Mouse (Mus musculus) heart, embryonic 10.5 days (tissue): ENCODE measurements around the gene Cnpy2. TPM values are rescaled to one million over a fixed set of nuclear protein-coding genes. Genes with fewer than 3 reads are reported as not detected.
"Not testable (repeated sequence)": the region's sequence is repeated elsewhere in the genome, so short reads cannot be mapped to it uniquely, and the experiment has no call there.

Experiments
- DNase-seq: peaks from one replicate; pipeline ENCODE4 v3.0.0-alpha.2; 2017; ENCODE audit warnings: low spot score
- H3K27ac ChIP-seq: fragments of 300-500 bp; sonication (generic); 2 replicates; pipeline ENCODE4 v1.5.1; 2016; ENCODE audit warnings: mild to moderate bottlenecking
- H3K27me3 ChIP-seq: fragments of 300-500 bp; sonication (generic); 2 replicates; pipeline ENCODE4 v1.6.1; 2016; ENCODE audit warnings: mild to moderate bottlenecking; ENCODE audit not compliant: poor library complexity, insufficient read depth, severe bottlenecking
- H3K36me3 ChIP-seq: fragments of 300-500 bp; sonication (generic); 2 replicates; pipeline ENCODE4 v1.6.1; 2016; ENCODE audit warnings: mild to moderate bottlenecking, moderate library complexity
- H3K4me1 ChIP-seq: fragments of 300-500 bp; sonication (generic); 2 replicates; pipeline ENCODE4 v1.6.1; 2016; ENCODE audit warnings: mild to moderate bottlenecking
- H3K4me3 ChIP-seq: fragments of 300-500 bp; sonication (generic); 2 replicates; pipeline ENCODE4 v1.5.1; 2016; ENCODE audit warnings: mild to moderate bottlenecking, moderate library complexity
- H3K9me3 ChIP-seq: fragments of 300-500 bp; sonication (generic); 2 replicates; pipeline ENCODE4 v1.6.1; 2016; ENCODE audit warnings: mild to moderate bottlenecking, moderate library complexity
- WGBS: fragments of 180-500 bp; shearing (Covaris S2); methylation state at CpG from one replicate; pipeline ENCODE4 v1.1.7; 2016; 5-methylcytosine and 5-hydroxymethylcytosine counted together
- polyA plus RNA-seq: library from polyadenylated mRNA; unstranded; fragments of >200 nt; fragmentation: Nextera tagmentation; extraction: Ambion mirVana; gene quantifications from 2 replicates; pipeline ENCODE4 v1.2.1, GENCODE M21; 2016

Gene Cnpy2
- polyA plus RNA-seq, 1 experiment from 2014 or later, result 255 TPM

- H3K27ac ChIP-seq, result no peak overlapping the region
- no peaks in the 10 kb centered on the region for H3K27me3 ChIP-seq
- H3K4me1 ChIP-seq, result peaks cover 10% of the 10 kb centered on the region
- H3K4me3 ChIP-seq, result no peak overlapping the region
- peaks cover 54% of the 10 kb centered on the region for H3K36me3 ChIP-seq
- H3K9me3 ChIP-seq, result no peaks in the 10 kb centered on the region
- WGBS, result 86% methylated on average over 10 of the region's 10 CpGs
- no peak for DNase-seq
Observed at GRCm38 (mm10) chr10:128327610-128328009, 5.4 kb downstream of the Cnpy2 start.

GRCm38 (mm10) chr10:128332358-128333249, 10.3 kb downstream of the Cnpy2 start:
- not testable (repeated sequence) for H3K27ac ChIP-seq, H3K27me3 ChIP-seq, DNase-seq, H3K4me3 ChIP-seq, H3K9me3 ChIP-seq
- WGBS, result 75% methylated on average over 6 of the region's 6 CpGs
- H3K4me1 ChIP-seq, result peaks cover 18% of the 10 kb centered on the region; the same call in 1 of the 2 replicates
- H3K36me3 ChIP-seq, result peaks cover 22% of the 10 kb centered on the region

- Histone ChIP-seq H3K9me3 (no peaks in the 10 kb centered on the region), H3K27me3 (no peaks in the 10 kb centered on the region), H3K36me3 (peaks cover 7% of the 10 kb centered on the region), H3K4me1 (peaks cover 41% of the 10 kb centered on the region), H3K27ac (peak overlapping the region; percentile 79), H3K4me3 (no peak overlapping the region)
- DNase-seq, result peak; percentile 86
- WGBS, result 5% methylated on average over 4 of the region's 4 CpGs
Observed at GRCm38 (mm10) chr10:128335582-128335981, 13.3 kb downstream of the Cnpy2 start.

- Histone ChIP-seq H3K27ac (peak overlapping the region; percentile 79), H3K9me3 (no peaks in the 10 kb centered on the region), H3K4me1 (peaks cover 44% of the 10 kb centered on the region), H3K36me3 (peaks cover 8% of the 10 kb centered on the region), H3K4me3 (peak overlapping the region; percentile 84; the same call in 1 of the 2 replicates), H3K27me3 (no peaks in the 10 kb centered on the region)
- 86% methylated on average over 3 of the region's 3 CpGs for WGBS
- DNase-seq, result no peak
Observed at GRCm38 (mm10) chr10:128336195-128336594, 13.9 kb downstream of the Cnpy2 start.

DNA sequence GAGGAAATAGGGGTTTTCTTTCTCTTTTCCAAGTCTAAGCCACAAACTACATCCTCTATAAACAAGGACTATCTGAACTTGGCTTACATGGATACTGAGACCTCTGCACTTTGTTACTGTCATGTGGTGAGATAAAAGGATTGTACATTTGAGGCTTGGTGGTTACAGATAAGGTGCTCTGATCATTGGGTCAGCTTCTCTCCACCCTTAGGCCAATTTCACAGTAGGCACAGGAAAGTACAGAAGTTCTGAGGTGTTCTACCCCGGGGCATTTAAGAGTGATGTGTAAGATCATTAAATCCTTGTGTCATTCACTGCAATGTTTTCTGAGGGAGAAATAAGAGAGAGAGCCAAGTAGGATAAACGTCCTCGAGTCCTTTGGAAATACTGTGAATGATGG, 14.3 kb downstream of the Cnpy2 start:
- H3K4me3 ChIP-seq, result peak overlapping the region; percentile 84
- no peaks in the 10 kb centered on the region for H3K9me3 ChIP-seq
- peaks cover 12% of the 10 kb centered on the region for H3K36me3 ChIP-seq
- WGBS, result 66% methylated on average over 3 of the region's 3 CpGs
- no peaks in the 10 kb centered on the region for H3K27me3 ChIP-seq
- DNase-seq, result no peak
- H3K4me1 ChIP-seq, result peaks cover 47% of the 10 kb centered on the region
- peak overlapping the region; percentile 98 for H3K27ac ChIP-seq

- 2% methylated on average over 61 of the region's 61 CpGs for WGBS
- Histone ChIP-seq H3K27me3 (no peaks in the 10 kb centered on the region), H3K27ac (peak within 1 kb of the TSS; percentile 98), H3K4me1 (peaks cover 49% of the 10 kb centered on the region), H3K9me3 (no peaks in the 10 kb centered on the region), H3K4me3 (peak within 1 kb of the TSS; percentile 84), H3K36me3 (peaks cover 12% of the 10 kb centered on the region)
- peak; percentile 99 for DNase-seq
Observed at GRCm38 (mm10) chr10:128337306-128338181, 15.3 kb downstream of the Cnpy2 start, which contains the start of gene Cs. Gene Cs, plus strand, starts transcription at chr10:128337734.

DNA sequence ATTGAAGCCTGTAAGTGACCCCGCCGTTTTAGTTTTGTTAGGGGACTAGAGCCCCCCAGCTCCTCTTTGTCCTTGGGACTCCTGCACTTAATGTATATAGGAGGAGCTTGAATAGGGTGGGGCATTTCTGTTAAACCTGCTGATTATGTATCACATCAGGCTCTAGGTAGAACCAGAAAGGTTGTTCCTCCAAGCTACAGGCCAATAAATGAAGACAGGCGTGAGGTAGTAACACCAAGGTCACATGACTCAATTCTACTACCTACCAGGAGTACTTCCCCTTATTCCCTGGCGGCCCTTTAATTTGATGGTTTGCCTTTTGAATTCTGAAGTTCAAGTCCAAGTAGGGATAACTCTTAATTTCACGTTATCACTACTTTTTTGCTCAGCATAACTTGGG, 16.2 kb downstream of the Cnpy2 start:
- WGBS, result 19% methylated on average over 5 of the region's 5 CpGs
- DNase-seq, result peak; percentile 74
- H3K9me3 ChIP-seq, result no peaks in the 10 kb centered on the region
- H3K36me3 ChIP-seq, result peaks cover 14% of the 10 kb centered on the region
- peak overlapping the region; percentile 84 for H3K4me3 ChIP-seq
- H3K27ac ChIP-seq, result peak overlapping the region; percentile 98
- H3K4me1 ChIP-seq, result peaks cover 52% of the 10 kb centered on the region
- H3K27me3 ChIP-seq, result no peaks in the 10 kb centered on the region

GRCm38 (mm10) chr10:128338948-128339347, 16.7 kb downstream of the Cnpy2 start:
- WGBS, result 51% methylated on average over 2 of the region's 2 CpGs
- Histone ChIP-seq H3K27me3 (no peaks in the 10 kb centered on the region), H3K4me3 (peak overlapping the region; percentile 84), H3K27ac (peak overlapping the region; percentile 98; the same call in 1 of the 2 replicates), H3K9me3 (no peaks in the 10 kb centered on the region), H3K36me3 (peaks cover 14% of the 10 kb centered on the region), H3K4me1 (peaks cover 55% of the 10 kb centered on the region)
- DNase-seq, result no peak

DNA sequence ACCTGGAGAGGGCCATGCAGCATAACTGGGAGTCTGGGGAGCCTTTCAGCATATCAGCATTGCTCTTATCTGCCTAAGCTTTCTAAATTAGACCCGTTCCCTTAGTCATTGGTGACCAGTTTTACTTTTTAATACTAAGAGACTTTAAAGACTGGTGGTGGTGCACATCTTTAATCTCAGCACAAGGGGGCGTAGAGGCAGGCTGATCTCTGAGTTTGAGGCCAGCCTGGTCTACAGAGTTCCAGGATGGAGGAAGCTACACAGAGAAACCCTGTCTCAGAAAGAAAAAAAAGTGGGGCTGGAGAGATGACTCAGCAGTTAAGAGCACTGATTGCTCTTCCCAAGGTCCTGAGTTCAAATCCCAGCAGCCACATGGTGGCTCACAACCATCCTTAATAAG, 18.0 kb downstream of the Cnpy2 start:
- WGBS, result 59% methylated on average over 2 of the region's 2 CpGs
- H3K9me3 ChIP-seq, result no peaks in the 10 kb centered on the region
- peaks cover 66% of the 10 kb centered on the region for H3K4me1 ChIP-seq
- no peak overlapping the region for H3K27ac ChIP-seq
- peaks cover 14% of the 10 kb centered on the region for H3K36me3 ChIP-seq
- H3K27me3 ChIP-seq, result no peaks in the 10 kb centered on the region
- DNase-seq, result no peak
- no peak overlapping the region; the same call in 1 of the 2 replicates for H3K4me3 ChIP-seq

- peaks cover 53% of the 10 kb centered on the region for H3K4me1 ChIP-seq
- DNase-seq, result no peak
- H3K27me3 ChIP-seq, result no peaks in the 10 kb centered on the region
- 84% methylated on average over 1 of the region's 1 CpGs for WGBS
- H3K9me3 ChIP-seq, result no peaks in the 10 kb centered on the region
- H3K27ac ChIP-seq, result no peak overlapping the region
- H3K4me3 ChIP-seq, result no peak overlapping the region
- H3K36me3 ChIP-seq, result peaks cover 14% of the 10 kb centered on the region
Observed at GRCm38 (mm10) chr10:128343436-128343835, 21.2 kb downstream of the Cnpy2 start.

DNA sequence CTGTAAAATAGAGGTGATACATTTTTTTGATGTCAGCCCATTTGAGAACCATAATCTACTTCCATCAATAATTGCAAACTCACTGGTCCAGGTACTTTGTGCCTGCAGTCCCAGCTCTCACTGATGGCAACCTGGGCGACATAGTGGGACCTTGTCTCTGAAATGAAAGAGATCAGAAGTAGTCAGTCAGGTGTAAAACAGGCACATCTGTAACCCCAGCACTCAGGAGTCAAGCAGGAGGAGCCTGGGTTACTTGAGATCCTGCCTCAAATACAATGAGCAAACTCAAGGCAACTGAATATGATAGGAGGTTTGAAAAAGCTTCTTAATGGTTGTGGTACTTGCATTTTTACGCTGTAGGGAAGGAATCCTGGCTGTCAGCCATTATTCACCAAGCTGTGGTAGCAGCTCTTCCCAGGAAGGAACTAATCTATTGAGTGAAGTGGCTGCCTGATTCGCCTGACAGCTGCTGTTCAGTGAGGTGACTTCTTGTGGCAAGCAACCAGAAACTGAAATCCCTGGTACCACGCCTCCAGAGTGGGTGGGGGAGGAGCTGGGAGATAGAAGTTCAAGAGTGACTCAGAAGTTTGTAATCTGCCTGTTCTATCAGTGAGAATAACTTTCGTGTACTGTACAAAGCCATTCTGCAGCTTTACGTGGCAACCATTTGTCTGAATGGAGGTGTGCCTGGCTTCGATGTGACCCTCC, 22.5 kb downstream of the Cnpy2 start:
- peak overlapping the region; percentile 43 for H3K4me3 ChIP-seq
- H3K36me3 ChIP-seq, result peaks cover 15% of the 10 kb centered on the region; the same call in 1 of the 2 replicates
- H3K27me3 ChIP-seq, result no peaks in the 10 kb centered on the region
- peak; percentile 96 for DNase-seq
- no peaks in the 10 kb centered on the region for H3K9me3 ChIP-seq
- peaks cover 40% of the 10 kb centered on the region for H3K4me1 ChIP-seq
- 23% methylated on average over 7 of the region's 7 CpGs for WGBS
- H3K27ac ChIP-seq, result peak overlapping the region; percentile 67

- H3K4me1 ChIP-seq, result peaks cover 25% of the 10 kb centered on the region
- 92% methylated on average over 8 of the region's 8 CpGs for WGBS
Observed at GRCm38 (mm10) chr10:128347541-128347940, 25.3 kb downstream of the Cnpy2 start.

More at GRCm38 (mm10) chr10:128347541-128347940, 25.3 kb downstream of the Cnpy2 start:
- Histone ChIP-seq H3K36me3 (peaks cover 35% of the 10 kb centered on the region), H3K27me3 (no peaks in the 10 kb centered on the region), H3K27ac (no peak overlapping the region), H3K9me3 (no peaks in the 10 kb centered on the region), H3K4me3 (no peak overlapping the region)
- DNase-seq, result no peak
